Mouse (Mus musculus): ENCODE results near the gene Lrrc28.

GRCm38 (mm10) chr7:67662424-67662823, 17.4 kb upstream of the Lrrc28 start:
- TF ChIP-seq POLR2A (IDR thresholded peaks at IDR 0.05; ENCODE audit: insufficient read depth, low read depth, low read length) (no peak), CTCF (IDR thresholded peaks at IDR 0.05) (no peak), EP300 (IDR thresholded peaks at IDR 0.05; ENCODE audit: insufficient read depth, low read depth, low read length) (no peak)
